Mouse (Mus musculus): ENCODE data around the gene Rgs19. TPM values are rescaled to one million over a fixed set of nuclear protein-coding genes. Genes with fewer than 3 reads are reported as not detected.

Gene Rgs19
- polyA plus RNA-seq (2015; fragmentation: Nextera tagmentation; extraction: Ambion mirVana), result 17.7 and 19.9 TPM in 2 replicates

DNA sequence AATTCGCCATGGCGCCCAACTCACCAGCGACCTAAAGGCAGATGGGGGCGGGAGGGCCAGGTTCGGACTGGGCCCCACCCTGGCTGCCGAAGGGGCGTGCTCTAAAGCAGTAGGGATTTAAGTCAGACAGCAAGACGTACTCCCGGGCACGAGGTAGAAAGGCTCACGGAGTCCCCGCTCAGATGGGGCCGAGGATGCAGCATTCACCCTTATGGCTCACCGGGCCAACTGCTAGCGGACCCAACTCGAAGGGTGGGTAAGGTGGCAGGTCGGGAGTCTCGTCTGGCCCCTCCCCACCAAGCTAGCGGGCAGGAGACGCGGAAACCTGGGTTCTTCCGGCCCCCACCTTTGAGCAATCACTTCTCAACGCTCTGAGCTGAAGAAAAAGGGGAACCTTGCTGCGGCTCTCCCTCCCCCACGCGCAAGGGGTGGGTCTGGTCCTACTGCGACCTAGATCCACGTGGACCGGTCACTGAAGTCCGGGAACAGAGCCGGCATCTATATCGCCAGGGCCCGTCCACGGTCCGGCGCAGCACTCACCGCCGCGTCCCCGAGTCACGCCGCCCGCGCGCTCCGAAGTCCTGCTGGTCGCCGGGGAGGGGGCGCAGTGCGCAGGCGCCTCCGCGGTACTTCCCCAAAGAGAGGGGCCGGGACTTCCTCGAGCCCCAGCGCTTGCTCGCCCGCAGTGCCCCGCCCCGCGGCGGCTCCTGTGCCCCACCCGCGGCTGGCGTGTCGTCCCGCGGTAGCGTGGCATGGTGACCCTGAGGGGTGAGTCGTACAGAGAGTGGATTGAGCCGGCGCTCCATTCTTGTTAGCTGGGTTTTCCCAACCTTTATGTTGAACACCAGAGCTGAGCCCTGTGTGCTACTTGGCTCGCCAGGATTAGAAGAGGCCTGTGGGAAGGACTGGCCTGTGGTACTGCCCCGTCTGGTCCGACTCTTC lies at the start of gene Rgs19:
Rgs19 (minus strand) TSS at position 639 of the 942 bp plus-strand sequence.
- peak; percentile 63 for ATAC-seq (ENCODE audit: low read depth)
- peak; percentile 51 for DNase-seq
- Histone ChIP-seq H3K27me3 (peaks cover 30% of the 10 kb centered on the region), H3K9ac (peak within 1 kb of the TSS; percentile 62), H3K4me3 (replicated peaks) (peak within 1 kb of the TSS; percentile 61), H3K9me3 (replicated peaks) (no peaks in the 10 kb centered on the region), H3K4me2 (peak within 1 kb of the TSS; percentile 78), H3K36me3 (peaks cover 8% of the 10 kb centered on the region), H3K4me1 (replicated peaks) (peaks cover 30% of the 10 kb centered on the region), H3K27ac (peak within 1 kb of the TSS; percentile 34; the same call in 1 of the 2 replicates)
- under 1% methylated on average over 75 of the region's 75 CpGs for WGBS (ENCODE audit: insufficient replicate concordance)

DNA sequence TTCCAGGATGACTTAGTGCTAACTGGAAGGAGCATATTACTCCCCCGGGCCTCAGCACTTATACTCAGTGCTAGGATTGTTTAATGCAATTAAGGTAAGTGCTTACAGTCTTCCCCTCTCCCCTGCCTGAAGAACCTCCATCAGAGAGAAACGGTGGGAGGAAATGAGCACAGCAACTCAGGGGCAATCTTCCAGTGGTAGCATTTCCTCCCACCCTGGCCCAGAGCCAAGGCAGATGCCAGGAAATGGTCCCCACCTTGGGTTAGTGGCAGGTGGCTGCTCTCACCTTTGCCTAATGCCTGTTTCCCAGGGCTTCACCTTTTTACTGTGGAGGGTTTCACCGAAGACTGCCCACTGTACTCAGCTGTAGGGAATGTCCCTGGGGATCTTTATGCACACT lies 36.3 kb upstream of the Rgs19 start:
- Histone ChIP-seq H3K27ac (no peak overlapping the region), H3K27me3 (no peaks in the 10 kb centered on the region), H3K9me3 (replicated peaks) (no peaks in the 10 kb centered on the region), H3K36me3 (no peaks in the 10 kb centered on the region), H3K4me3 (replicated peaks) (no peak overlapping the region), H3K9ac (no peak overlapping the region), H3K4me1 (replicated peaks) (no peaks in the 10 kb centered on the region), H3K4me2 (no peak overlapping the region)
- 42% methylated on average over 3 of the region's 3 CpGs for WGBS (ENCODE audit: insufficient replicate concordance)
- ATAC-seq (ENCODE audit: low read depth) (no peak), DNase-seq (no peak)

DNA sequence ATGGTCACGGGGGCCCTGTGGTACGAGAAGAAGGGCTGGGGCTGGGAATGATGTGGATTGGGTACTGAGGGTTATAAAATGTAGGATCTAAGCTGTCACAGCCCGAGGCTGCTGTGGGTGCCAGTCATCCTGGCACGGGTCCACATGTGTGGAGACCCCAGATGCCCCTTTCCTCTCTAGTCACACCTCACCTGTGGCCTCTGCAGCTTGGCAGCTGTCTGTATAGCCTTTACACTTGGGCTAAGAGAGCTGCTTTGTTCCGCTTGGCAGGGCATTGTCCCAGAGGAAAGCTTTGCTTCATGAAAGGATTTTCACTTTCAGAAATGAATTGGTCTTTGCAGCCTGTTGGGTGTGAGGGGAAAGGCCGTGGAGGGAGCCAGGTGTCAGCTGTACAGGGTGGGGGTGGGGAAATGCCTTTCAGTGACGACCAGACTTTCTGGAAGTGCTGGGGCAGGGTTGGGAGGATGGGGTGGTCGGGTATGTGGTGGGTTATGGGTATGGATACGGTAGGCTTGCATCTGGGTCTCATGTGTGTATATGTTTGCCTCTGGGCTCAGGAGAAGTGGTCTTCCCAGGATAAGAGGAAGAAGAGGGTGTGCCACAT lies 34.0 kb upstream of the Rgs19 start:
- H3K4me1 ChIP-seq (replicated peaks), result no peaks in the 10 kb centered on the region
- H3K27ac ChIP-seq, result no peak overlapping the region
- no peak overlapping the region for H3K4me3 ChIP-seq (replicated peaks)
- no peak overlapping the region for H3K9ac ChIP-seq
- ATAC-seq (ENCODE audit: low read depth), result no peak
- H3K27me3 ChIP-seq, result no peaks in the 10 kb centered on the region
- WGBS (ENCODE audit: insufficient replicate concordance), result 41% methylated on average over 9 of the region's 9 CpGs
- DNase-seq, result no peak
- H3K9me3 ChIP-seq (replicated peaks), result no peaks in the 10 kb centered on the region
- H3K4me2 ChIP-seq, result no peak overlapping the region
- no peaks in the 10 kb centered on the region for H3K36me3 ChIP-seq

DNA sequence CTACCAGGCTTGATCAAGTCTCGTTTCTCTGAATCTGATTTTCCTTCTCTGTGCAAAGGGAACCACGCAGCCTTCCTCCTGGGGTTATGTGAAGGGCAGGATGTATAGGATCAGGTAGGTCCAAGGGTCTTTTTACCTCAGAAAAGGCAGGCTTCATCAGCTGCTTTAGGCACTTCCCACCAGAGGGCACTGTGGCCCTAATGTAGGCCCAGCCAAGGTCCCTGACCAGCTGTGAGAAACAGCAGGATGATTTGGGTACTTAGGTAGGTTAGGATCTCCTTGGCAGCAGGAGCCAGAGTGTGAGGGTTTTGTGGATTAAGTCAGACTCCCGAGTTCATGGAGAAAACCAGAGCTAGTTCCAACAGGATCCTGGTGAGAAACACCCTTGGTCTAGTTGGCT lies 28.4 kb upstream of the Rgs19 start:
- DNase-seq (peak; percentile 7), ATAC-seq (ENCODE audit: low read depth) (no peak)
- WGBS (ENCODE audit: insufficient replicate concordance), result 8% methylated on average over 3 of the region's 3 CpGs

DNA sequence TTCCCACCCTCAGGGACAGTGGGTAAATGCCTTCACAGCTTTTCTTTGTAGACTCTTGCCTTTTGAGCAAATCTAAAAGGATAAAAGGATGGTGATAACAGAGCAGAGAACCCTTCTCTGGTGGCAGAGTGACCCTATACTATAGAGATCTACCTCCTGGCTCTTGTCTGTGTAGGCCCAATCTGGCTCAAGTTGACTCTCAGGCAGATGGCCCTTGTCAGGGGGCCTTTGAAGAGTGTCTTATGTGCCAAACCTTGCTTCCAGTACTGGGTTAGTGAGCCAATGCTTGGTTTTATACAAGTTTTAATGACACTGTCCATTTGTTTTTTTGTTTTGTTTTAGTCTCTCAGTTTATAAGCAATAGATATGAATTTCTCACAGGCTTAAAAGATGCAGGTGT lies 27.4 kb upstream of the Rgs19 start:
- Histone ChIP-seq H3K9me3 (replicated peaks) (no peaks in the 10 kb centered on the region), H3K27ac (no peak overlapping the region), H3K27me3 (no peaks in the 10 kb centered on the region), H3K4me3 (replicated peaks) (no peak overlapping the region), H3K4me1 (replicated peaks) (no peaks in the 10 kb centered on the region), H3K4me2 (no peak overlapping the region), H3K9ac (no peak overlapping the region), H3K36me3 (no peaks in the 10 kb centered on the region)
- ATAC-seq (ENCODE audit: low read depth) (no peak), DNase-seq (no peak)

More for the DNA sequence above, 28.4 kb upstream of the Rgs19 start:
- no peak overlapping the region for H3K9ac ChIP-seq
- no peaks in the 10 kb centered on the region for H3K4me1 ChIP-seq (replicated peaks)
- H3K4me2 ChIP-seq, result no peak overlapping the region
- no peaks in the 10 kb centered on the region for H3K9me3 ChIP-seq (replicated peaks)
- no peaks in the 10 kb centered on the region for H3K36me3 ChIP-seq
- no peak overlapping the region for H3K27ac ChIP-seq
- no peak overlapping the region for H3K4me3 ChIP-seq (replicated peaks)
- no peaks in the 10 kb centered on the region for H3K27me3 ChIP-seq

DNA sequence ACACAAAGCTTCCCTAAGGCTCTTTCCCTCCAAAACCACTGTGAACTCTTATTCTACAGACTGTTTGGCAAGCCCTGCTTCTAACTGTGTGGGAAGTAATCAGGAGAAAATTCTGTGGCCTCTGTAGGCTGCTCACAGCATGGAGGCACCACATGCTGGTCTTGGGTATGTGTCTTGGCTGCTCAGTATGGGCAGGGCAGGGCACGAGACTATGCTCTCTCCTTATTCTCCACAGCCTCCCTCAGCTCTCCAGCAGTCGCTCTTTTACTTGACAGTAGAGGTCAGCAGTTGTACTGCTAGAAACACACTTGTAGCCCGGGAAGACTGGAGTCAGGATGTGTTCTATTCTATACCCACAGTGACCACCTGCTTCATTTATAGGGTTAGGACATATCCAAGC lies 26.3 kb upstream of the Rgs19 start:
- H3K27ac ChIP-seq, result no peak overlapping the region
- H3K27me3 ChIP-seq, result no peaks in the 10 kb centered on the region
- H3K36me3 ChIP-seq, result no peaks in the 10 kb centered on the region
- no peaks in the 10 kb centered on the region for H3K9me3 ChIP-seq (replicated peaks)
- peaks cover 2% of the 10 kb centered on the region for H3K4me1 ChIP-seq (replicated peaks)
- H3K4me3 ChIP-seq (replicated peaks), result no peak overlapping the region
- no peak overlapping the region for H3K9ac ChIP-seq
- ATAC-seq (ENCODE audit: low read depth) (no peak), DNase-seq (no peak)
- no peak overlapping the region for H3K4me2 ChIP-seq
- 25% methylated on average over 3 of the region's 3 CpGs for WGBS (ENCODE audit: insufficient replicate concordance)

DNA sequence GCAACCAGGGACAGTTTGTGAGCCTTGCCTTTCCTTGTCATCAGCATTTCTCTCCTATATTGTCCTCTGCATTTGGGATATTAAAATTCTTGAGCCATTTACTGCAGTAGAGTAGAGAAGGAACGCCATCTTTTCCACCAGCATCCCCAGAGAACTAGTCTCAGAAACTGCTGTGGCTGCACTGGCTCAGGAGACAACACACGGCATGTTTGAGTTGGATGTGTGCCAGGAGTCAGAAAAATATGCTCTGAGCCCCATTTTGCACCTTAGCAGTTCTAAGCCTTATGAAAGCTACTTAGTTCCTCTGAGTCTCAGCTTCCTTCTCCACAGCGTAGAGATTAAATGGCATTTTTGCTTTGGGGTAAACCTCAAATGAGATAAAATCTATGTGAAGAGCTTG lies 23.2 kb upstream of the Rgs19 start:
- Histone ChIP-seq H3K4me3 (replicated peaks) (no peak overlapping the region), H3K36me3 (no peaks in the 10 kb centered on the region), H3K9me3 (replicated peaks) (no peaks in the 10 kb centered on the region), H3K9ac (no peak overlapping the region), H3K27me3 (no peaks in the 10 kb centered on the region), H3K27ac (no peak overlapping the region), H3K4me1 (replicated peaks) (peaks cover 7% of the 10 kb centered on the region), H3K4me2 (no peak overlapping the region)
- ATAC-seq (ENCODE audit: low read depth) (no peak), DNase-seq (no peak)
- WGBS (ENCODE audit: insufficient replicate concordance), result 44% methylated on average over 3 of the region's 3 CpGs

DNA sequence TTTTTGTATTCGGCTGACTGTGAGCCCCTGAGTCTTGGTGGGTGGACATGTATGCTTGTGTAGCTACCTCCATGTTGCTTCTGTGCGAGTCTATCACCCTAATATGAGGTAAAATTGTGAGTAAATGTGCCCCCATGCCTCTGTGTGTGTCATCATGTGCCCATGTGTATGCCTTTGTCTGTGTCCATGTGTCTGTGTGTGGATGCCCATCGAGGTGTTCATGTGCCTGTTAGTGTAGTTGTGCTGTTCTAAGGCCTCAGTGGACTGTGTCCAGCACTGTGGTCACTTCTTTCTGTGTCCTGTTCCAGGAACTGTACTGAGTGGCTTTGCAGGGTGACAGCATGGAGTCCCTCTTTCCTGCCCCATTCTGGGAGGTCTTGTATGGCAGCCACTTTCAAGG lies 21.6 kb upstream of the Rgs19 start:
- no peak for DNase-seq
- Histone ChIP-seq H3K9ac (no peak overlapping the region), H3K9me3 (replicated peaks) (no peaks in the 10 kb centered on the region), H3K4me1 (replicated peaks) (peaks cover 7% of the 10 kb centered on the region), H3K36me3 (no peaks in the 10 kb centered on the region), H3K4me2 (0 out of 2 replicates have a peak overlapping the region, but pooled peaks have one; percentile 23), H3K27ac (no peak overlapping the region), H3K4me3 (replicated peaks) (no peak overlapping the region), H3K27me3 (no peaks in the 10 kb centered on the region)
- WGBS (ENCODE audit: insufficient replicate concordance), result 46% methylated on average over 3 of the region's 3 CpGs
- ATAC-seq (ENCODE audit: low read depth), result no peak

DNA sequence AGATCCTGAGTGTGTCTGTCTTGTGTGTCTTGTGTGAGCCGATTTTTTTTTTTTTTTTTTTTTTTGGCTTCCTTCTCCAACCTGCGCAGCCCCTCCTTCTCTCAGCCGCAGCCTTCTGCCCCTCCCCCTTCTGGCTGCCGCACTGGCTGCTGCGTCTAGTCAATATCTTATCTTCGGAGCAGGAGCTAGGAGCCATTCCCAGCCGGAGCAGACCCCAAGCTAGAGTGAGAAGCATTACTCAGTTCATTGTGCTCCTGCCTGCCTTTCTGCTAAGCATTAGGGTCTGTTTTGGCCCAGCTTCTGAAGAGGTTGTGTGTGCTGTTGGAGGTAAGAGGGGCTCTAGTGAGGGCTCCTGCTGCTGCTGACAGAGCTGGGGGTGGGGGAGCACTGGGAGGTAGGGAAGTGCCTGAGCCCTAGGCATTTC lies 21.1 kb upstream of the Rgs19 start, which contains the start of gene Oprl1:
Oprl1 (plus strand) TSS at position 114 of the 424 bp plus-strand sequence.
- WGBS (ENCODE audit: insufficient replicate concordance), result 1% methylated on average over 7 of the region's 7 CpGs
- H3K36me3 ChIP-seq, result no peaks in the 10 kb centered on the region
- ATAC-seq (ENCODE audit: low read depth), result no peak
- peak within 1 kb of the TSS; percentile 23 for H3K4me2 ChIP-seq
- H3K27ac ChIP-seq, result no peak within 1 kb of the TSS
- H3K4me1 ChIP-seq (replicated peaks), result peaks cover 7% of the 10 kb centered on the region
- H3K9me3 ChIP-seq (replicated peaks), result no peaks in the 10 kb centered on the region
- DNase-seq, result no peak
- no peak within 1 kb of the TSS for H3K9ac ChIP-seq
- H3K4me3 ChIP-seq (replicated peaks), result no peak within 1 kb of the TSS
- H3K27me3 ChIP-seq, result no peaks in the 10 kb centered on the region

DNA sequence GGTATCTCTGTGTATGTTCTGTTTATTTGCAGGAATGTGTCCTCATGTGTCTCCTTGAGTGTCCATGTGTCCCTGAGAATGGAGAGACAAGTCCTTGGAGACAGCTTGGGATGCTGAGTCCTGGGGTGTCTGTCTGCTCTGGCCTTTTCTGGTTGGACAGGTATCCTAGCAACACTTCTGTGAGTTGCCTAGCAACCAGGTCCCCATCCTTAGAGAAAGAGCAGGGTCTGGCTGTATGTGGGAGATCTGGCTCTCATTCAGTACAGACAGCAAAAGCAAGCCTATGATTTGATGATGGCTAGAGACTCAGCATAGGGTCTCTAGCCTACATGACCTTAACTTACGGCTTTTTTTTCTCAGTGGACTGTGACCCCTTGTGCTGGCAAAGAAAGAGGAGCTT lies 20.0 kb upstream of the Rgs19 start:
- H3K36me3 ChIP-seq, result no peaks in the 10 kb centered on the region
- DNase-seq (no peak), ATAC-seq (ENCODE audit: low read depth) (no peak)
- no peaks in the 10 kb centered on the region for H3K9me3 ChIP-seq (replicated peaks)
- H3K4me2 ChIP-seq, result no peak overlapping the region
- H3K27ac ChIP-seq, result no peak overlapping the region
- no peak overlapping the region for H3K4me3 ChIP-seq (replicated peaks)
- H3K27me3 ChIP-seq, result no peaks in the 10 kb centered on the region
- no peak overlapping the region for H3K9ac ChIP-seq
- WGBS (ENCODE audit: insufficient replicate concordance), result 74% methylated on average over 1 of the region's 1 CpGs
- peaks cover 7% of the 10 kb centered on the region for H3K4me1 ChIP-seq (replicated peaks)

DNA sequence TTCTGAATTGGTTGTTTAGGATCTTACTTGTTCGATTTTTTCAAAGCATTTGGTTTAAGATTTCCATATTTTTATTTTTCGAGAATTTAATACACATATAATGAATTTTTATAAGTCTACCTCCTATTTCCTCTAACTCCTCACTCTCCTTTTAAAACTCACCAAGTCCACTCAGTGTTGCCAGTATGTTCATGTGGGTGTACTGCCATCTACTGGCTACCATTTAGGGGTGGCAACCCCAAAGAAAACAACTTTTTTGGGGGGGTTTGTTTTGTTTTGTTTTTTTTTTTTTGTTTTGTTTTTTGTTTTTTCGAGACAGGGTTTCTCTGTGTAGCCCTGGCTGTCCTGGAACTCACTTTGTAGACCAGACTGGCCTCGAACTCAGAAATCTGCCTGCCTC lies 12.9 kb upstream of the Rgs19 start:
- Histone ChIP-seq H3K4me2 (no peak overlapping the region), H3K27ac (no peak overlapping the region), H3K9me3 (replicated peaks) (no peaks in the 10 kb centered on the region), H3K4me3 (replicated peaks) (no peak overlapping the region), H3K9ac (no peak overlapping the region), H3K27me3 (no peaks in the 10 kb centered on the region), H3K4me1 (replicated peaks) (no peaks in the 10 kb centered on the region), H3K36me3 (no peaks in the 10 kb centered on the region)
- ATAC-seq (ENCODE audit: low read depth) (no peak), DNase-seq (no peak)
- 19% methylated on average over 4 of the region's 4 CpGs for WGBS (ENCODE audit: insufficient replicate concordance)

Data from liver, embryonic 13.5 days (tissue).